Comparison of ENCODE assay signal across 8 mouse cellular contexts in genomic region chr5:107403947-107404684, GRCm38 (mm10). TPM values are rescaled to one million over a fixed set of nuclear protein-coding genes. Genes with fewer than 3 reads are reported as not detected.
DNase-seq lines count a peak whose midpoint lies in the region; ATAC-seq and TF ChIP-seq lines count a peak whose summit lies in the region.
"Had no signal": no experiment of that assay in that cellular context is flagged by ENCODE, and none has a peak within 500 bp of the region (broad histone marks: within the 10 kb centered on the region; RNA-seq: fewer than 3 reads in every experiment).

No protein-coding gene starts in this region.

- no peak overlapping the region for H3K27ac ChIP-seq in neural tube, embryonic 11.5 days (ENCODE audit: low read depth, low read length)
- H3K27ac ChIP-seq in embryonic facial prominence, embryonic 12.5 days: no peak overlapping the region
- no peak overlapping the region for H3K27ac ChIP-seq in hindbrain, embryonic 16.5 days (ENCODE audit: low read depth, low read length)
- no peak overlapping the region for H3K27ac ChIP-seq in liver, postnatal 0 days (ENCODE audit: low read depth)

- H3K9ac ChIP-seq in neural tube, embryonic 11.5 days (ENCODE audit: low read length): peak overlapping the region; percentile 58
- H3K9ac ChIP-seq in embryonic facial prominence, embryonic 12.5 days: peak overlapping the region; percentile 60
- H3K9ac ChIP-seq in hindbrain, embryonic 16.5 days (ENCODE audit: low read depth, low read length): peak overlapping the region; percentile 58
- no peak overlapping the region for H3K9ac ChIP-seq in liver, postnatal 0 days (replicated peaks)

- ATAC-seq in neural tube, embryonic 11.5 days (ENCODE audit: insufficient read depth, low FRiP score, low TSS enrichment): no peak
- ATAC-seq in embryonic facial prominence, embryonic 12.5 days (ENCODE audit: insufficient number of reproducible peaks, insufficient read depth, low FRiP score, low TSS enrichment): no peak
- no peak for ATAC-seq in hindbrain, embryonic 16.5 days
- no peak for ATAC-seq in liver, postnatal 0 days
- no peak for ATAC-seq in megakaryocyte-erythroid progenitor cell, adult 5-6 weeks (replicated peaks; ENCODE audit: low FRiP score, low TSS enrichment, poor library complexity, severe bottlenecking)

- H3K4me2 ChIP-seq in neural tube, embryonic 11.5 days (ENCODE audit: low read depth): peak overlapping the region; percentile 98
- H3K4me2 ChIP-seq in embryonic facial prominence, embryonic 12.5 days (replicated peaks): peak overlapping the region; percentile 97
- H3K4me2 ChIP-seq in hindbrain, embryonic 16.5 days (ENCODE audit: low read length): peak overlapping the region; percentile 94
- H3K4me2 ChIP-seq in liver, postnatal 0 days (ENCODE audit: low read depth, low read length): peak overlapping the region; percentile 76

- no peaks in the 10 kb centered on the region for H3K4me1 ChIP-seq in neural tube, embryonic 11.5 days (ENCODE audit: control insufficient read depth, insufficient read depth, low read length)
- no peaks in the 10 kb centered on the region for H3K4me1 ChIP-seq in embryonic facial prominence, embryonic 12.5 days
- H3K4me1 ChIP-seq in hindbrain, embryonic 16.5 days (ENCODE audit: control insufficient read depth, insufficient read depth, low read depth, low read length): no peaks in the 10 kb centered on the region; the same call in 1 of the 2 replicates
- no peaks in the 10 kb centered on the region; the same call in 1 of the 2 replicates for H3K4me1 ChIP-seq in liver, postnatal 0 days (ENCODE audit: insufficient read depth)

- H3K36me3 ChIP-seq in neural tube, embryonic 11.5 days (ENCODE audit: control insufficient read depth, insufficient read depth, low read length): no peaks in the 10 kb centered on the region
- no peaks in the 10 kb centered on the region for H3K36me3 ChIP-seq in embryonic facial prominence, embryonic 12.5 days
- H3K36me3 ChIP-seq in hindbrain, embryonic 16.5 days (ENCODE audit: control insufficient read depth, insufficient read depth, low read length): no peaks in the 10 kb centered on the region
- H3K36me3 ChIP-seq in liver, postnatal 0 days (replicated peaks; ENCODE audit: insufficient read depth, low read length): no peaks in the 10 kb centered on the region

- TF ChIP-seq CTCF in liver, postnatal 0 days (IDR thresholded peaks at IDR 0.05; ENCODE audit: low read depth): no peak

- peak overlapping the region; percentile 49 for H3K4me3 ChIP-seq in neural tube, embryonic 11.5 days (ENCODE audit: low read depth, low read length)
- peak overlapping the region; percentile 61 for H3K4me3 ChIP-seq in embryonic facial prominence, embryonic 12.5 days
- peak overlapping the region; percentile 47 for H3K4me3 ChIP-seq in hindbrain, embryonic 16.5 days (ENCODE audit: low read length)
- peak overlapping the region; percentile 46; the same call in 1 of the 2 replicates for H3K4me3 ChIP-seq in liver, postnatal 0 days (ENCODE audit: low read depth, low read length)

- no peaks in the 10 kb centered on the region for H3K9me3 ChIP-seq in neural tube, embryonic 11.5 days (ENCODE audit: control insufficient read depth, low read length)
- H3K9me3 ChIP-seq in embryonic facial prominence, embryonic 12.5 days: no peaks in the 10 kb centered on the region
- H3K9me3 ChIP-seq in hindbrain, embryonic 16.5 days (ENCODE audit: control insufficient read depth, low read length): no peaks in the 10 kb centered on the region
- H3K9me3 ChIP-seq in liver, postnatal 0 days (ENCODE audit: low read length): no peaks in the 10 kb centered on the region

- peaks cover 22% of the 10 kb centered on the region for H3K27me3 ChIP-seq in neural tube, embryonic 11.5 days (ENCODE audit: control insufficient read depth, insufficient read depth, low read length)
- peaks cover 33% of the 10 kb centered on the region for H3K27me3 ChIP-seq in embryonic facial prominence, embryonic 12.5 days
- H3K27me3 ChIP-seq in hindbrain, embryonic 16.5 days (replicated peaks; ENCODE audit: control insufficient read depth, insufficient read depth, low read length): no peaks in the 10 kb centered on the region
- peaks cover 37% of the 10 kb centered on the region for H3K27me3 ChIP-seq in liver, postnatal 0 days (ENCODE audit: insufficient read depth, low read length)

- no peak for DNase-seq in neural tube, embryonic 11.5 days (ENCODE audit: low spot score)
- no peak for DNase-seq in neural tube, embryonic 10.5 days (ENCODE audit: extremely low spot score, low spot score)
- no peak for DNase-seq in liver, postnatal 0 days
- no peak for DNase-seq in ovary, postnatal 14 days (ENCODE audit: low spot score)

- WGBS in neural tube, embryonic 11.5 days: 31% methylated on average over 12 of the region's 12 CpGs
- WGBS in embryonic facial prominence, embryonic 12.5 days: 31% methylated on average over 12 of the region's 12 CpGs
- 26% methylated on average over 12 of the region's 12 CpGs for WGBS in hindbrain, embryonic 16.5 days
- 33% methylated on average over 12 of the region's 12 CpGs for WGBS in liver, postnatal 0 days (ENCODE audit: insufficient replicate concordance)

- TF ChIP-seq EP300 in liver, postnatal 0 days (IDR thresholded peaks at IDR 0.05; ENCODE audit: low read depth): no peak

RNA-seq across cellular contexts. Expression of gene Ephx4, which starts 1.6 kb away (rescaled TPM):
- 1.4 and 1.7 TPM in 2 replicates for polyA plus RNA-seq in neural tube, embryonic 11.5 days (2014; fragmentation: Nextera tagmentation; extraction: Ambion mirVana)
- 1.5 and 1.6 TPM in 2 replicates for polyA plus RNA-seq in embryonic facial prominence, embryonic 12.5 days (2016; fragmentation: Nextera tagmentation; extraction: Ambion mirVana)
- 3.0 and 3.1 TPM in 2 replicates for polyA plus RNA-seq in hindbrain, embryonic 16.5 days (2015; fragmentation: Nextera tagmentation; extraction: Ambion mirVana)
- 0.08 and 0.28 TPM in 2 replicates for polyA plus RNA-seq in liver, postnatal 0 days (2015; fragmentation: Nextera tagmentation; extraction: Ambion mirVana)
- total RNA-seq in megakaryocyte-erythroid progenitor cell, adult 5-6 weeks (2014; fragmentation: Nextera tagmentation): not detected in 2 replicates
- total RNA-seq in megakaryocyte-erythroid progenitor cell, adult 5-6 weeks (2017): not detected in 2 replicates
- total RNA-seq: common myeloid progenitor, adult 5-6 weeks had no signal

RNA-seq across cellular contexts. Expression of gene Lpcat2b, which starts 27.2 kb away (rescaled TPM):
- not detected in 2 replicates for polyA plus RNA-seq in neural tube, embryonic 11.5 days (2014; fragmentation: Nextera tagmentation; extraction: Ambion mirVana)
- not detected in 2 replicates for polyA plus RNA-seq in embryonic facial prominence, embryonic 12.5 days (2016; fragmentation: Nextera tagmentation; extraction: Ambion mirVana)
- polyA plus RNA-seq in hindbrain, embryonic 16.5 days (2015; fragmentation: Nextera tagmentation; extraction: Ambion mirVana): not detected in 2 replicates
- polyA plus RNA-seq in liver, postnatal 0 days (2015; fragmentation: Nextera tagmentation; extraction: Ambion mirVana): not detected in 2 replicates
- total RNA-seq in megakaryocyte-erythroid progenitor cell, adult 5-6 weeks (2014; fragmentation: Nextera tagmentation): not detected in 2 replicates
- total RNA-seq in megakaryocyte-erythroid progenitor cell, adult 5-6 weeks (2017): not detected in 2 replicates
- total RNA-seq: common myeloid progenitor, adult 5-6 weeks had no signal

RNA-seq across cellular contexts. Expression of gene Btbd8, which starts 33.7 kb away (rescaled TPM):
- polyA plus RNA-seq in neural tube, embryonic 11.5 days (2014; fragmentation: Nextera tagmentation; extraction: Ambion mirVana): 7.7 and 7.8 TPM in 2 replicates
- 6.6 and 7.0 TPM in 2 replicates for polyA plus RNA-seq in embryonic facial prominence, embryonic 12.5 days (2016; fragmentation: Nextera tagmentation; extraction: Ambion mirVana)
- 19.9 and 24.6 TPM in 2 replicates for polyA plus RNA-seq in hindbrain, embryonic 16.5 days (2015; fragmentation: Nextera tagmentation; extraction: Ambion mirVana)
- polyA plus RNA-seq in liver, postnatal 0 days (2015; fragmentation: Nextera tagmentation; extraction: Ambion mirVana): 1.1 and 1.5 TPM in 2 replicates
- 4.2 and 7.2 TPM in 2 replicates for total RNA-seq in megakaryocyte-erythroid progenitor cell, adult 5-6 weeks (2014; fragmentation: Nextera tagmentation)
- 4.7 and 6.9 TPM in 2 replicates for total RNA-seq in megakaryocyte-erythroid progenitor cell, adult 5-6 weeks (2017)
